Mouse (Mus musculus): Measurements from ENCODE around the gene Gtdc1. TPM values are rescaled to one million over a fixed set of nuclear protein-coding genes. Genes with fewer than 3 reads are reported as not detected.

Gene Gtdc1
- polyA plus RNA-seq, 1 experiment from 2014 or later, result 9.8 TPM

DNA sequence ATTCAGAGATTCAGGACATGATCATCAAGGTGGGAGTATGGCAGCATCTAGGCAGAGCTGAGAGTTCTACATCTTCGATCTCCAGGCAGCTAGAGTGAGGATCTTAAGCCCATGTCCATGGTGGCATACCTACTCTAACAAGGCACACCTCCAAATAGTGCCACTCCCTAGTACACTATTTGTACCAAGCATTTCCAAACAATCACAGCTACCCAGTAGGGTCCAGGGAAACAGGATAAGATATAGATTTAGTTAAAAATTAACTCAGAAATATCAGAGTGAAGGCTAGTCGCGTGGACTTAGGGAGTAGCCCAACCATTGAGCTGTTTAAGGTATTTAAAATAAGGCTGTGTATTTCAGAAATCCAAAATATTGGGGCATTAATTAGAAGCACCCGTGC is 82.0 kb downstream of the Gtdc1 start:
- no peaks in the 10 kb centered on the region for H3K9me3 ChIP-seq (replicated peaks; ENCODE audit: control insufficient read depth, low read length)
- no peak overlapping the region for H3K4me3 ChIP-seq (ENCODE audit: low read depth, low read length)
- no peaks in the 10 kb centered on the region for H3K27me3 ChIP-seq (ENCODE audit: control insufficient read depth, insufficient read depth, low read length)
- H3K36me3 ChIP-seq (ENCODE audit: control insufficient read depth, insufficient read depth, low read length), result no peaks in the 10 kb centered on the region
- no peaks in the 10 kb centered on the region for H3K4me1 ChIP-seq (ENCODE audit: control insufficient read depth, insufficient read depth, low read length)
- no peak overlapping the region for H3K4me2 ChIP-seq
- H3K9ac ChIP-seq (ENCODE audit: low read depth, low read length), result no peak overlapping the region
- H3K27ac ChIP-seq (ENCODE audit: low read depth, low read length), result no peak overlapping the region
- ATAC-seq (replicated peaks; ENCODE audit: insufficient number of reproducible peaks, low FRiP score, low TSS enrichment), result no peak
- 84% methylated on average over 4 of the region's 4 CpGs for WGBS (ENCODE audit: insufficient replicate concordance)

DNA sequence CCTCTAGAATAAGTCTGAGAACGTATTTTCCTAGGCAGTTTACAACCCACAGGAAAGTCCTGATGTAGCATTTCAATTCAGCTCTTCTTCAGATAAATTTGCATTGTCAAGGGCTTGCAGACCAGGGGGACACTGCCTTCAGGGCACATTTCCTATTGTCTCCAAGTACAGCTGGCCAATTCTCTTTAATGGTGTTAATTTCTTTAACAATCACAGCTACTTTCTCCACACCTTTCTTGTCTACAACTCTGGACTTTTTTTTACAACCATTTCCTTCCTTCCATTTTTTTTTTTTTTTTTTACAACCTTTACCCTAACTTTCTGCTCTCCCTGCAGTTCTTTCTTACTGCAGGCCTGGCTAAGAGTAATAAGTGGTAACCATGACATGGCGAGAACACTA is 97.7 kb downstream of the Gtdc1 start:
- Histone ChIP-seq H3K9me3 (replicated peaks; ENCODE audit: control insufficient read depth, low read length) (no peaks in the 10 kb centered on the region), H3K9ac (ENCODE audit: low read depth, low read length) (no peak overlapping the region), H3K36me3 (ENCODE audit: control insufficient read depth, insufficient read depth, low read length) (no peaks in the 10 kb centered on the region), H3K27me3 (ENCODE audit: control insufficient read depth, insufficient read depth, low read length) (no peaks in the 10 kb centered on the region), H3K27ac (ENCODE audit: low read depth, low read length) (no peak overlapping the region), H3K4me3 (ENCODE audit: low read depth, low read length) (no peak overlapping the region), H3K4me2 (no peak overlapping the region), H3K4me1 (ENCODE audit: control insufficient read depth, insufficient read depth, low read length) (no peaks in the 10 kb centered on the region)
- ATAC-seq (replicated peaks; ENCODE audit: insufficient number of reproducible peaks, low FRiP score, low TSS enrichment), result no peak
- 77% methylated on average over 2 of the region's 2 CpGs for WGBS (ENCODE audit: insufficient replicate concordance)

DNA sequence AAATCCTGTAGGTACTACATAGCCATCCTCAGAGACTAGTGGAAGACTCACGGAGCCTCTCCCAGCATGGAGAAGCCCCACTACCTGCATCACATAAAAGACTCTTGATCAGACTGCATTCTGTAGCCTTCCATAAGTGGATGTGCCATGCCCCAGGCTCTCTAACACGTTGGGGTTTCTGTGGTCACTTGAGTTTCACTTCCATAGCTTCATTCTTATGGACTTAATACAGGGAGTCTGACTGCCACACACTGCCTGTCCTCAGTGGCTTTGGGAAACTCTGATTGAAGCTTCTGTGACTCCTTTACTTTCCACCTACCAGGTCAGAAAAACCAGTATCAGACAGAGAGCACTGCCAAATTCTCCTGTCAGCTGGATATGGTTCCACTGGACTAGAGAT is 98.1 kb downstream of the Gtdc1 start:
- no peaks in the 10 kb centered on the region for H3K4me1 ChIP-seq (ENCODE audit: control insufficient read depth, insufficient read depth, low read length)
- ATAC-seq (replicated peaks; ENCODE audit: insufficient number of reproducible peaks, low FRiP score, low TSS enrichment), result no peak

DNA sequence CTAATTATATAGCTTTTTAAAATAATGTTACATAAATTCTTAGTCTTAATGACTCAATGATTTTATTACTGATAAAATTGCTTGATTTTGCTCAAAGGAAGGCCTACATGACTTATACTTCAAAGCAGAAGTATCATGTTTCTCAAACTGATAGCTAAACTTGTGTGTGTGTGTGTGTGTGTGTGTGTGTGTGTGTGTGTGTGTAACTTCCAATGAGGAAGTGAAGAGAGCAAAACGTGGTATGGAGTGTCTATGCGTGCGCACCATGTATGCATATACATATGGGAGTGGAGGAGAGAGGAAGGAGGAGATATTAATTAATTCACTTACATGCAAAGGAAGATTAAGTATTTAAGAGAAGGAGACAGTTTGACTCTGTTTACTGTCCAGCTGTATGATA is 100.8 kb downstream of the Gtdc1 start:
- Histone ChIP-seq H3K27me3 (ENCODE audit: control insufficient read depth, insufficient read depth, low read length) (no peaks in the 10 kb centered on the region), H3K4me2 (no peak overlapping the region), H3K4me1 (ENCODE audit: control insufficient read depth, insufficient read depth, low read length) (no peaks in the 10 kb centered on the region), H3K4me3 (ENCODE audit: low read depth, low read length) (no peak overlapping the region), H3K27ac (ENCODE audit: low read depth, low read length) (no peak overlapping the region), H3K36me3 (ENCODE audit: control insufficient read depth, insufficient read depth, low read length) (no peaks in the 10 kb centered on the region), H3K9me3 (replicated peaks; ENCODE audit: control insufficient read depth, low read length) (no peaks in the 10 kb centered on the region), H3K9ac (ENCODE audit: low read depth, low read length) (no peak overlapping the region)
- 89% methylated on average over 3 of the region's 3 CpGs for WGBS (ENCODE audit: insufficient replicate concordance)
- ATAC-seq (replicated peaks; ENCODE audit: insufficient number of reproducible peaks, low FRiP score, low TSS enrichment), result no peak

More for the DNA sequence above, 98.1 kb downstream of the Gtdc1 start:
- Histone ChIP-seq H3K27ac (ENCODE audit: low read depth, low read length) (no peak overlapping the region), H3K4me3 (ENCODE audit: low read depth, low read length) (no peak overlapping the region), H3K4me2 (no peak overlapping the region), H3K36me3 (ENCODE audit: control insufficient read depth, insufficient read depth, low read length) (no peaks in the 10 kb centered on the region), H3K27me3 (ENCODE audit: control insufficient read depth, insufficient read depth, low read length) (no peaks in the 10 kb centered on the region), H3K9ac (ENCODE audit: low read depth, low read length) (no peak overlapping the region), H3K9me3 (replicated peaks; ENCODE audit: control insufficient read depth, low read length) (no peaks in the 10 kb centered on the region)
- 77% methylated on average over 2 of the region's 2 CpGs for WGBS (ENCODE audit: insufficient replicate concordance)

DNA sequence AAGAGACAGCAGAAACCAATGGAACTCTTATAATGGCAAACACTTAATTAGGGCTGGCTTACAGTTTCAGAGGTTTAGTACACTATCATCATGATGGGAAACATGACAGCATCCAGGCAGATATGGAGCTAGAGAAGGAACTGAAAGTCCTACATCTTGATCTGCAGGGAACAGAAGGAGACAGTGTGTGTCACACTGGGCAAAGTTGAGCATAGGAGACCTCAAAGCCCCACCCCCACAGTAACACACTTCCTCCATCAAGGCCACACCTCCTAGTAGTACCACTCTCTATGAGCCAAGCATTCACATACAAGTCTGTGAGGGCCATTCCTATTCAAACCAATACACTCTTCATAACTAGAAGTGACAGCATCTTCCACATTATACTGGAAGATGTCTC is 109.7 kb downstream of the Gtdc1 start:
- Histone ChIP-seq H3K9ac (ENCODE audit: low read depth, low read length) (no peak overlapping the region), H3K27ac (ENCODE audit: low read depth, low read length) (no peak overlapping the region), H3K27me3 (ENCODE audit: control insufficient read depth, insufficient read depth, low read length) (no peaks in the 10 kb centered on the region), H3K4me1 (ENCODE audit: control insufficient read depth, insufficient read depth, low read length) (no peaks in the 10 kb centered on the region), H3K36me3 (ENCODE audit: control insufficient read depth, insufficient read depth, low read length) (no peaks in the 10 kb centered on the region), H3K9me3 (replicated peaks; ENCODE audit: control insufficient read depth, low read length) (no peaks in the 10 kb centered on the region), H3K4me2 (no peak overlapping the region), H3K4me3 (ENCODE audit: low read depth, low read length) (no peak overlapping the region)
- no peak for ATAC-seq (replicated peaks; ENCODE audit: insufficient number of reproducible peaks, low FRiP score, low TSS enrichment)

DNA sequence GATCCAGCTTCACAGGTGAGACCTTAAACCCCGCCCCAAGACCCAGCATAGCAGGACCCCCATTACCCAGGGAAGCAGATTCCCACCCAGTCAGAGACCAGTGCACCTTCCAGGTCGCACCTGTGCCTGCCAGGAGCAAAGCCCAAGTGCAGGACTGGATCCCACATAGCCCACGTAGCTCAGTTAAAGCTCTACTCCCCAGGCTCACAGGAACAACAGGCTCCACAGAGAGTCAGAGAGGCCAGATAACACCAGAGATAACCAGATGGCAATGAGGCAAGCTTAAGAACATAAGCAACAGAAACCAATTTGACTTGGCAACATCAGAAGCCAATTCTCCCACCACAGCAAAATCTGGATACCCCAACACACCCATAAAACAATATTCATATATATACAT is 113.7 kb downstream of the Gtdc1 start:
- H3K27me3 ChIP-seq (ENCODE audit: control insufficient read depth, insufficient read depth, low read length), result no peaks in the 10 kb centered on the region
- 51% methylated on average over 3 of the region's 3 CpGs for WGBS (ENCODE audit: insufficient replicate concordance)
- H3K36me3 ChIP-seq (ENCODE audit: control insufficient read depth, insufficient read depth, low read length), result no peaks in the 10 kb centered on the region
- no peaks in the 10 kb centered on the region for H3K9me3 ChIP-seq (replicated peaks; ENCODE audit: control insufficient read depth, low read length)
- no peak overlapping the region for H3K4me3 ChIP-seq (ENCODE audit: low read depth, low read length)
- ATAC-seq (replicated peaks; ENCODE audit: insufficient number of reproducible peaks, low FRiP score, low TSS enrichment), result no peak
- no peaks in the 10 kb centered on the region for H3K4me1 ChIP-seq (ENCODE audit: control insufficient read depth, insufficient read depth, low read length)
- H3K9ac ChIP-seq (ENCODE audit: low read depth, low read length), result no peak overlapping the region
- no peak overlapping the region for H3K27ac ChIP-seq (ENCODE audit: low read depth, low read length)
- H3K4me2 ChIP-seq, result no peak overlapping the region

DNA sequence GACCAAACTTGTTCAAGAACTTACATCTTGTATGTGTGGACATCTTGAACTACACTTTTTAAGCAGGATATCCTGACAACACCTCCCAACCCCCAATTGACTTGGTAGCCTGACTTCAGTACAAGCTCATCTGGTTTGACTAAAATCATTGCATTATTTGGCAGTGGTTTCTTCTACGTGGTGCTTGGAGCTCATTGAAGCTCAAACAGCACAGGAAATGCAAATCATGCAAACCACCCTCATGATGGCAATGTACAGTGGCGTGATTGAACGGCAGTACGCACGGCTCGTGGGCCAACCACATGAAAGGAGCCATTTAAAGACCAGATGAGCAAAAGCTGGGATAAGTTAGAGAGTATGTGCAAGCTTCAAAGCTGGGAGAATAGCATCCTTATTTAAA is 123.0 kb downstream of the Gtdc1 start:
- Histone ChIP-seq H3K9me3 (replicated peaks; ENCODE audit: control insufficient read depth, low read length) (no peaks in the 10 kb centered on the region), H3K36me3 (ENCODE audit: control insufficient read depth, insufficient read depth, low read length) (no peaks in the 10 kb centered on the region), H3K27ac (ENCODE audit: low read depth, low read length) (no peak overlapping the region), H3K4me2 (no peak overlapping the region), H3K27me3 (ENCODE audit: control insufficient read depth, insufficient read depth, low read length) (no peaks in the 10 kb centered on the region), H3K4me1 (ENCODE audit: control insufficient read depth, insufficient read depth, low read length) (no peaks in the 10 kb centered on the region), H3K9ac (ENCODE audit: low read depth, low read length) (no peak overlapping the region), H3K4me3 (ENCODE audit: low read depth, low read length) (no peak overlapping the region)
- 83% methylated on average over 6 of the region's 6 CpGs for WGBS (ENCODE audit: insufficient replicate concordance)
- no peak for ATAC-seq (replicated peaks; ENCODE audit: insufficient number of reproducible peaks, low FRiP score, low TSS enrichment)

DNA sequence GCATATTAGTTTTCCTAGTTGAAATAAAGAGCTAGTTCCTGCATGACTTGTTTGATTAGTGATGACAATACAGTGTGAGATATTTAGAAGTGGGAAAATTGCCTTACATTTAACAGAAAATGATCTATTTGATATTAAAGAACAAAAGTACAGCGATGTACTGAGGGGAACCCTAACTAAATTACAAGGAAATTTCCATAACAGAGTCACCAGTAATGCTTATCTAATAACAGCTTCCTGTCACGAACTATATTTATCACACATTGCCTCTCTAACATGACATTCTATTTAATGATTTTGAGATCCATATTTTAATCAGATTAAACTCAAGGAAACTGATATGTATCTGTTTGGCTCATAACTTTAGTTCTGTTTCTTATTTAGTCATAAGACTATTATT is 126.1 kb downstream of the Gtdc1 start:
- H3K9me3 ChIP-seq (replicated peaks; ENCODE audit: control insufficient read depth, low read length), result no peaks in the 10 kb centered on the region
- no peaks in the 10 kb centered on the region for H3K27me3 ChIP-seq (ENCODE audit: control insufficient read depth, insufficient read depth, low read length)
- H3K9ac ChIP-seq (ENCODE audit: low read depth, low read length), result no peak overlapping the region
- H3K4me2 ChIP-seq, result no peak overlapping the region
- H3K27ac ChIP-seq (ENCODE audit: low read depth, low read length), result no peak overlapping the region
- H3K36me3 ChIP-seq (ENCODE audit: control insufficient read depth, insufficient read depth, low read length), result no peaks in the 10 kb centered on the region
- H3K4me3 ChIP-seq (ENCODE audit: low read depth, low read length), result no peak overlapping the region
- no peaks in the 10 kb centered on the region for H3K4me1 ChIP-seq (ENCODE audit: control insufficient read depth, insufficient read depth, low read length)
- no peak for ATAC-seq (replicated peaks; ENCODE audit: insufficient number of reproducible peaks, low FRiP score, low TSS enrichment)
- 69% methylated on average over 2 of the region's 2 CpGs for WGBS (ENCODE audit: insufficient replicate concordance)

DNA sequence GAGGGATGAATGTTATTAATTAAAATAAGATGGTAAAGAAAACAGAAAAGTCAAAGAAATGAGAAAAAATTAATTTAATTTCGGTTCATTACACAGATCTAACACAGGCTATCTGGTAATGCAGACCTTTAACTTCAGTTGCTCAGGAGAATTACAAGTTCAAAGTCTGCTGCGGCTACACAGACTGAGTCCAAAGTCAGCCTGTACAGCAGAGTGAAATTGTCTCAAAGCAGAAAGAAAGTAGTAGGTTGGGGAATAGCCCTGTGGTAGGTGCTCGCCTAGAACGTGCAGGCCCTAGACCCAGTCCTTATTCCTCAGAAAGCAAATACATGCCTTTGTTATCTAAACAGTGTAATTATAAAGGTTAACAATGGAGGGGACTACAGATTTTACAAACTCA is 135.6 kb downstream of the Gtdc1 start:
- no peak overlapping the region for H3K9ac ChIP-seq (ENCODE audit: low read depth, low read length)
- no peaks in the 10 kb centered on the region for H3K36me3 ChIP-seq (ENCODE audit: control insufficient read depth, insufficient read depth, low read length)
- no peaks in the 10 kb centered on the region for H3K9me3 ChIP-seq (replicated peaks; ENCODE audit: control insufficient read depth, low read length)
- H3K4me1 ChIP-seq (ENCODE audit: control insufficient read depth, insufficient read depth, low read length), result no peaks in the 10 kb centered on the region
- no peak for ATAC-seq (replicated peaks; ENCODE audit: insufficient number of reproducible peaks, low FRiP score, low TSS enrichment)
- no peak overlapping the region for H3K4me3 ChIP-seq (ENCODE audit: low read depth, low read length)
- 83% methylated on average over 4 of the region's 4 CpGs for WGBS (ENCODE audit: insufficient replicate concordance)
- no peak overlapping the region for H3K4me2 ChIP-seq
- H3K27me3 ChIP-seq (ENCODE audit: control insufficient read depth, insufficient read depth, low read length), result no peaks in the 10 kb centered on the region
- H3K27ac ChIP-seq (ENCODE audit: low read depth, low read length), result no peak overlapping the region
